Comparison of ENCODE assay signal across 16 mouse cellular contexts in the genomic region with DNA sequence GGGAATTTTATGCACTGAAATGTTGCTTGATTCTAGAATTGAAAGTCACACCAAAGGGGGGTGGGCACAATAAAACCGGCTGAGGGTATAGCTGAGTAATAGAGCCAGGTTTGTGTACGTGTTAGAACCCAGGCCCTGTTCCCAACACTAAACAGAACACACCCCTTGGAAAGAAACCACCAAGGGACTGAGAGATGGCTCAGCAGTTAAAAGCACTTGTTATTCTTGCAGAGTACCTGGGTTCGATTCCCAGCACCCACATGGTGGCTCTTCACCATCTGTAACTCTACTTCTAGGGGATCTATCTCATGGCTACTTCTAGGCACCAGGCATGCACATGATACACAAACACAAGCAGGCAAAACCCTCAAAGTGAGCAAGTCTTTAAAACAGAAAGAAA. TPM values are rescaled to one million over a fixed set of nuclear protein-coding genes. Genes with fewer than 3 reads are reported as not detected.
DNase-seq lines count a peak whose midpoint lies in the region; ATAC-seq and TF ChIP-seq lines count a peak whose summit lies in the region.
"Had no signal": no experiment of that assay in that cellular context is flagged by ENCODE, and none has a peak within 500 bp of the region (broad histone marks: within the 10 kb centered on the region; RNA-seq: fewer than 3 reads in every experiment).

No protein-coding gene starts in this region.

- no peak for DNase-seq in gastrocnemius, adult 2 months
- no peak for DNase-seq in gastrocnemius, postnatal 4 days (ENCODE audit: low spot score in 2 of 2)
- no peak for DNase-seq in kidney, postnatal 0 days (ENCODE audit: low spot score)
- no peak for DNase-seq in kidney, adult 9 months
- DNase-seq in adrenal gland, postnatal 25 days, result no peak
- DNase-seq in urinary bladder, adult 18-20 months (ENCODE audit: low spot score in 2 of 2), result no peak
- DNase-seq: cerebellum, postnatal 25 days; kidney, postnatal 10 days; layer of hippocampus, postnatal 36 days; thymus, adult 18-20 months had no signal

- 89% methylated on average over 3 of the region's 3 CpGs for WGBS in kidney, postnatal 0 days
- WGBS in limb, embryonic 13.5 days, result 90% methylated on average over 3 of the region's 3 CpGs

- no peaks in the 10 kb centered on the region for H3K36me3 ChIP-seq in kidney, postnatal 0 days (ENCODE audit: insufficient read depth, low read length)
- no peaks in the 10 kb centered on the region for H3K36me3 ChIP-seq in limb, embryonic 13.5 days

- H3K27ac ChIP-seq in gastrocnemius, adult 2 months, result peak overlapping the region; percentile 94
- peak overlapping the region; percentile 77 for H3K27ac ChIP-seq in kidney, postnatal 0 days
- 0 out of 2 replicates have a peak overlapping the region, but pooled peaks have one; percentile 21 for H3K27ac ChIP-seq in cortical plate, adult 2 months (ENCODE audit: insufficient read depth, low read length)
- 0 out of 2 replicates have a peak overlapping the region, but pooled peaks have one; percentile 44 for H3K27ac ChIP-seq in limb, embryonic 13.5 days

- no peak overlapping the region for H3K9ac ChIP-seq in kidney, postnatal 0 days (ENCODE audit: low read depth, low read length)
- no peak overlapping the region for H3K9ac ChIP-seq in limb, embryonic 13.5 days

- TF ChIP-seq CTCF in gastrocnemius, adult 2 months (IDR thresholded peaks at IDR 0.05), result no peak
- TF ChIP-seq CTCF in kidney, postnatal 0 days (IDR thresholded peaks at IDR 0.05; ENCODE audit: low read depth), result no peak
- TF ChIP-seq CTCF in cortical plate, adult 2 months (IDR thresholded peaks at IDR 0.05; ENCODE audit: extremely low read depth, insufficient read depth, low read length), result no peak

- no peaks in the 10 kb centered on the region for H3K9me3 ChIP-seq in kidney, postnatal 0 days (replicated peaks; ENCODE audit: low read length)
- no peaks in the 10 kb centered on the region for H3K9me3 ChIP-seq in limb, embryonic 13.5 days
- H3K9me3 ChIP-seq: megakaryocyte, embryonic 14.5 days had no signal

- peak overlapping the region; percentile 70 for H3K4me3 ChIP-seq in gastrocnemius, adult 2 months
- H3K4me3 ChIP-seq in kidney, postnatal 0 days (replicated peaks; ENCODE audit: low read depth, low read length), result no peak overlapping the region
- H3K4me3 ChIP-seq in cortical plate, adult 2 months (ENCODE audit: insufficient read depth, low read length), result no peak overlapping the region
- no peak overlapping the region for H3K4me3 ChIP-seq in limb, embryonic 13.5 days
- H3K4me3 ChIP-seq: erythroblast, embryonic 14.5 days had no signal

- TF ChIP-seq POLR2A in cortical plate, adult 2 months (IDR thresholded peaks at IDR 0.05; ENCODE audit: extremely low read depth, insufficient read depth, low read length), result no peak

- no peak overlapping the region for H3K4me2 ChIP-seq in kidney, postnatal 0 days (ENCODE audit: low read length)
- H3K4me2 ChIP-seq in limb, embryonic 13.5 days (replicated peaks), result no peak overlapping the region
- H3K4me2 ChIP-seq: liver, embryonic 11.5 days had no signal

- H3K27me3 ChIP-seq in kidney, postnatal 0 days (ENCODE audit: insufficient read depth, low read length), result no peaks in the 10 kb centered on the region
- no peaks in the 10 kb centered on the region for H3K27me3 ChIP-seq in limb, embryonic 13.5 days
- H3K27me3 ChIP-seq: megakaryocyte, embryonic 14.5 days had no signal

- intact Hi-C loops in gastrocnemius, adult 2 months (cut with DNase I), result loop anchor here (2.0 kb wide), 2 partner anchors 35 to 77 kb away; no protein-coding TSS in a partner anchor

- peaks cover 6% of the 10 kb centered on the region; the same call in 1 of the 2 replicates for H3K4me1 ChIP-seq in kidney, postnatal 0 days (replicated peaks; ENCODE audit: insufficient read depth, low read length)
- peaks cover 8% of the 10 kb centered on the region for H3K4me1 ChIP-seq in cortical plate, adult 2 months (ENCODE audit: control insufficient read depth, insufficient read depth, low read length)
- peaks cover 34% of the 10 kb centered on the region for H3K4me1 ChIP-seq in limb, embryonic 13.5 days

- ATAC-seq in kidney, postnatal 0 days (replicated peaks; ENCODE audit: low FRiP score, low read depth), result no peak
- ATAC-seq in limb, embryonic 13.5 days (ENCODE audit: low FRiP score, low read depth), result no peak

RNA-seq across cellular contexts. Expression of a gene that starts 20.7 kb away (rescaled TPM):
- total RNA-seq in gastrocnemius, adult 2 months (2021), result not detected
- total RNA-seq in gastrocnemius, postnatal 4 days (2021), result not detected
- polyA plus RNA-seq in kidney, postnatal 0 days (2015; fragmentation: Nextera tagmentation; extraction: Ambion mirVana), result not detected in 2 replicates
- 6.9 and 7.0 TPM in 2 replicates for polyA plus RNA-seq in cortical plate, adult 2 months (2012; rRNA removed)
- 0.96 and 0.98 TPM in 2 replicates for polyA plus RNA-seq in limb, embryonic 13.5 days (2015; fragmentation: Nextera tagmentation; extraction: Ambion mirVana)
- total RNA-seq in adrenal gland, postnatal 25 days (2021), result not detected in 2 replicates
- polyA plus RNA-seq: brain, embryonic 14.5 days; erythroblast, embryonic 14.5 days; liver, embryonic 11.5 days had no signal

Comparison
In these comparisons a context has a peak if more than half of its experiments do, and no peak if none do; other contexts are left out.
1. H3K27ac ChIP-seq: peak in every context shown above with its lines; median percentile 94 in gastrocnemius, adult 2 months; 77 in kidney, postnatal 0 days; 44 in limb, embryonic 13.5 days; 21 in cortical plate, adult 2 months.